Mouse (Mus musculus) liver, postnatal 0 days (tissue): ENCODE data around the gene Arrb2. TPM values are rescaled to one million over a fixed set of nuclear protein-coding genes. Genes with fewer than 3 reads are reported as not detected.

ENCODE experiments used
- ATAC-seq: fragments of 200-750 bp; cut with Nextera tagmentation; 2 replicates; pipeline ENCODE4 v1.8.0; 2017; ENCODE audit warnings: mild to moderate bottlenecking, moderate library complexity
- DNase-seq: peaks from one replicate; pipeline ENCODE4 v3.0.0-alpha.2; 2016
- H3K27ac ChIP-seq: fragments of 300-500 bp; sonication (generic); 2 replicates; pipeline ENCODE4 v1.5.1; 2014; ENCODE audit warnings: antibody characterized with exemption, moderate library complexity, mild to moderate bottlenecking, low read depth
- H3K27me3 ChIP-seq: fragments of 300-500 bp; sonication (generic); 2 replicates; pipeline ENCODE4 v1.6.1; 2014; ENCODE audit warnings: low read length, control low read depth, mixed read lengths; ENCODE audit not compliant: insufficient read depth
- H3K36me3 ChIP-seq: fragments of 300-500 bp; sonication (generic); replicated peaks from 2 replicates; pipeline ENCODE4 v1.6.1; 2014; ENCODE audit warnings: mild to moderate bottlenecking, control low read depth, low read length, moderate library complexity, mixed read lengths; ENCODE audit not compliant: insufficient read depth
- H3K4me1 ChIP-seq: fragments of 300-500 bp; sonication (generic); 2 replicates; pipeline ENCODE4 v1.6.1; 2014; ENCODE audit warnings: antibody characterized with exemption, mild to moderate bottlenecking, control low read depth; ENCODE audit not compliant: insufficient read depth
- H3K4me2 ChIP-seq: fragments of 300-500 bp; sonication (generic); 2 replicates; pipeline ENCODE4 v1.6.1; 2014; ENCODE audit warnings: low read depth, mild to moderate bottlenecking, low read length, moderate library complexity, mixed read lengths
- H3K4me3 ChIP-seq: fragments of 300-500 bp; sonication (generic); 2 replicates; pipeline ENCODE4 v1.5.1; 2014; ENCODE audit warnings: low read depth, low read length
- H3K9ac ChIP-seq: fragments of 300-500 bp; sonication (generic); replicated peaks from 2 replicates; pipeline ENCODE4 v1.6.1; 2014; ENCODE audit warnings: mild to moderate bottlenecking, moderate library complexity
- H3K9me3 ChIP-seq: fragments of 300-500 bp; sonication (generic); 2 replicates; pipeline ENCODE4 v1.6.1; 2016; ENCODE audit warnings: mild to moderate bottlenecking, control low read depth, low read length, mixed read lengths
- CTCF ChIP-seq: sonication (generic); IDR thresholded peaks from 2 replicates; pipeline ENCODE4 v1.5.1; 2016; ENCODE audit warnings: antibody characterized with exemption, low read depth
- EP300 ChIP-seq: IDR thresholded peaks from 2 replicates; pipeline ENCODE4 v1.6.1; 2016; ENCODE audit warnings: antibody characterized with exemption, low read depth, mild to moderate bottlenecking
- WGBS: fragments of 180-500 bp; shearing (Covaris S2); extraction: QIAGEN DNeasy Blood & Tissue Kit; methylation state at CpG from one replicate; pipeline ENCODE4 v1.1.7; 2014; ENCODE audit not compliant: insufficient replicate concordance; 5-methylcytosine and 5-hydroxymethylcytosine counted together
- polyA plus RNA-seq: library from polyadenylated mRNA; unstranded; fragments of >200 nt; fragmentation: Nextera tagmentation; extraction: Ambion mirVana; gene quantifications from 2 replicates; pipeline ENCODE4 v1.2.1, GENCODE M21; 2015

Arrb2 gene
- polyA plus RNA-seq: 20.0 and 21.8 TPM in 2 replicates

GRCm38 (mm10) chr11:70432048-70432894, at the start of gene Arrb2:
Arrb2 (plus strand) TSS chr11:70432635.
- ATAC-seq: peak; percentile 92
- Histone ChIP-seq H3K36me3 (peaks cover 18% of the 10 kb centered on the region), H3K9ac (peak within 1 kb of the TSS; percentile 82), H3K9me3 (no peaks in the 10 kb centered on the region), H3K4me2 (peak within 1 kb of the TSS; percentile 96), H3K4me1 (peaks cover 26% of the 10 kb centered on the region), H3K27me3 (no peaks in the 10 kb centered on the region), H3K4me3 (peak within 1 kb of the TSS; percentile 79), H3K27ac (peak within 1 kb of the TSS; percentile 88)
- TF ChIP-seq EP300 (peak; percentile 66; the same call in 1 of the 2 replicates), CTCF (peak; percentile 76)
- peak; percentile 98 for DNase-seq
- under 1% methylated on average over 70 of the region's 75 CpGs for WGBS

DNA sequence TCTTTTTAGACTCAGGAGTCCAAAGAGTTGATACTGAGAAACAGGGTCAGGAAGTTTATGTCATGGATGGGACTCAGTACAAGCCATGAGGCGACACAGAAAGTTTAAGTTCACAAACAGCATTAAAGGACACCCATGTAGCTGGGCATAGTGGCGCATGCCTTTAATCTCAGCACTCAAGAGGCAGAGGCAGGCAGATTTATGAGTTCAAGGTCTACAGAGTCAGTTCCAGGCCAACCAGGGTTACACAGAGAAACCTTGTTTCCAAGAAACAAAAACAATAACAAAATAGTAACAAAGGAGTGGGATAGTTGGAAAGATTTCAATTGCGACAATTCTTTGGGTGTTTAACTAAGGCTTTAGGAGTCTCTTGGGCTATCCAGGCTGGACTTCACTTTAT, 48.3 kb upstream of the Arrb2 start:
- Histone ChIP-seq H3K27me3 (no peaks in the 10 kb centered on the region), H3K4me3 (no peak overlapping the region), H3K9ac (no peak overlapping the region), H3K9me3 (no peaks in the 10 kb centered on the region), H3K4me2 (no peak overlapping the region), H3K4me1 (no peaks in the 10 kb centered on the region; the same call in 1 of the 2 replicates), H3K27ac (no peak overlapping the region), H3K36me3 (no peaks in the 10 kb centered on the region)
- 79% methylated on average over 3 of the region's 3 CpGs for WGBS
- ATAC-seq: no peak
- TF ChIP-seq EP300: no peak
- no peak for TF ChIP-seq CTCF
- DNase-seq: no peak

- ATAC-seq: no peak
- H3K9ac ChIP-seq: no peak overlapping the region
- no peaks in the 10 kb centered on the region for H3K27me3 ChIP-seq
- DNase-seq: no peak
- H3K4me1 ChIP-seq: peaks cover 4% of the 10 kb centered on the region
- H3K4me2 ChIP-seq: no peak overlapping the region
- no peaks in the 10 kb centered on the region for H3K9me3 ChIP-seq
- H3K36me3 ChIP-seq: peaks cover 10% of the 10 kb centered on the region
- H3K4me3 ChIP-seq: no peak overlapping the region
- TF ChIP-seq EP300 (no peak), CTCF (no peak)
- 66% methylated on average over 5 of the region's 5 CpGs for WGBS
- no peak overlapping the region for H3K27ac ChIP-seq
Observed at GRCm38 (mm10) chr11:70387436-70387835, 45.0 kb upstream of the Arrb2 start.

DNA sequence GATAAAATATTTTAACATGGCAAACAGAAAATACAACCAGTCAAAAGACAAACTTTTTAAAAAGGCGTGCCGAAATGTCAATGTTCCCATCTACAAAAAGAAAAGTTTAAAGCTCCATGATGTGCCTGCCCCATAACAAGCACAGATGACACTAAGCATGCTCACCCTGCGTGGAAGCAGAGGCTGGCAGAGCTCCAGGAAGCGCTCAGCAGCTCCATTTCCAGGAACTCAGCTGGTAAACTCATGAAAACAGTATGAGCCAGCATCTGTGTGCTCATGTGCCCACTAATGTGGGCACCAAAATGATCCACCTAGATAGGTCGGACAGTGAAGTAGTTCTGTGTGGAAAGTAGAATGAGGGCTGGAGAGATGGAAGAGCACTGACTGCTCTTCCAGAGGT, 43.0 kb upstream of the Arrb2 start:
- H3K27ac ChIP-seq: no peak overlapping the region
- H3K36me3 ChIP-seq: peaks cover 17% of the 10 kb centered on the region
- no peak overlapping the region for H3K4me2 ChIP-seq
- H3K4me1 ChIP-seq: peaks cover 4% of the 10 kb centered on the region
- TF ChIP-seq CTCF (no peak), EP300 (no peak)
- H3K9ac ChIP-seq: no peak overlapping the region
- 67% methylated on average over 5 of the region's 5 CpGs for WGBS
- no peak for ATAC-seq
- H3K9me3 ChIP-seq: no peaks in the 10 kb centered on the region
- peak; percentile 29 for DNase-seq
- H3K27me3 ChIP-seq: no peaks in the 10 kb centered on the region
- no peak overlapping the region for H3K4me3 ChIP-seq

- TF ChIP-seq EP300 (no peak), CTCF (no peak)
- DNase-seq (no peak), ATAC-seq (peak; percentile 53)
- Histone ChIP-seq H3K9me3 (no peaks in the 10 kb centered on the region), H3K4me1 (peaks cover 23% of the 10 kb centered on the region), H3K36me3 (peaks cover 36% of the 10 kb centered on the region), H3K27ac (peak overlapping the region; percentile 44; the same call in 1 of the 2 replicates), H3K4me2 (no peak overlapping the region), H3K9ac (no peak overlapping the region), H3K27me3 (no peaks in the 10 kb centered on the region), H3K4me3 (no peak overlapping the region)
- 67% methylated on average over 2 of the region's 2 CpGs for WGBS
Observed at GRCm38 (mm10) chr11:70403598-70403997, 28.8 kb upstream of the Arrb2 start.

DNA sequence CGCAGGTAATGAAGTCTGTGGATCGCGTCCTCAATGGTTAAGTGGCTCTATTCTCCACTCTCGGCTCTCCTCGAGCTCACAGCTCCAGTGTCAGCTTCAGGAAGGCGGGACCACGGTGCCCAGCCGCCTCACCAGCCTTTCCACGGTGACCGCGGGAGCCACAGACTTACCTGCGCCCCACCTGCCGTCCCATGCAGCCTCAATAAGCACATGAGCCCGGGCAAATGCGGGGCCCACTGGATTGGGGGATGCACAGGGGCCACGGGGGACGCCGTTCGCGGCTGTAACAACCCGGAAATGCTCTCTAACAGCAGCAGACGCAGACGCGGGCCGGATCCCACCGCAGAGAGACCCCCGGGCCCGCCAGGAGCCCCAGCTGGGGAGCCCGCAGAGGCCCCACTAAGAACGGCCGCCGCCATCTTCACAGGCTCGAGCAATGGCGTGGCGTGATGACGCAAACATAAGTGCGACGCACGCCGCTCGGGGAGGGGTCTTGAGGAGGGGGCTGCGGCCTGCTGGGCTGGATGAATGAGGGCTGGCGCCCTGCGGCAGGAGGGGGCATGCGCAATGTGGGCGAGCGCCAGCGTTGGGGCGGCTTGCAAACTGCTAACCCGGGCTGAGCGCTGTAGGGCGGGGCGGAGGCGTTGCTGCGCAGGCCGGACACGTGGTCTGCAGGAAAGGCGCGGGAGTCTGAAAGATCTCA, 22.7 kb upstream of the Arrb2 start, which contains the start of gene Pelp1:
Pelp1 (minus strand) TSS at position 438 of the 703 bp plus-strand sequence.
- TF ChIP-seq EP300 (no peak), CTCF (no peak)
- H3K9me3 ChIP-seq: no peaks in the 10 kb centered on the region
- peak; percentile 90 for ATAC-seq
- H3K4me3 ChIP-seq: peak within 1 kb of the TSS; percentile 80
- H3K4me2 ChIP-seq: peak within 1 kb of the TSS; percentile 73
- peak within 1 kb of the TSS; percentile 74 for H3K27ac ChIP-seq
- H3K27me3 ChIP-seq: no peaks in the 10 kb centered on the region
- DNase-seq: peak; percentile 88
- peaks cover 20% of the 10 kb centered on the region for H3K4me1 ChIP-seq
- under 1% methylated on average over 58 of the region's 59 CpGs for WGBS
- peaks cover 8% of the 10 kb centered on the region; the same call in 1 of the 2 replicates for H3K36me3 ChIP-seq
- peak within 1 kb of the TSS; percentile 80 for H3K9ac ChIP-seq
